Mouse (Mus musculus): Measurements from ENCODE around the gene Gm10428.

Gm10428 gene

DNA sequence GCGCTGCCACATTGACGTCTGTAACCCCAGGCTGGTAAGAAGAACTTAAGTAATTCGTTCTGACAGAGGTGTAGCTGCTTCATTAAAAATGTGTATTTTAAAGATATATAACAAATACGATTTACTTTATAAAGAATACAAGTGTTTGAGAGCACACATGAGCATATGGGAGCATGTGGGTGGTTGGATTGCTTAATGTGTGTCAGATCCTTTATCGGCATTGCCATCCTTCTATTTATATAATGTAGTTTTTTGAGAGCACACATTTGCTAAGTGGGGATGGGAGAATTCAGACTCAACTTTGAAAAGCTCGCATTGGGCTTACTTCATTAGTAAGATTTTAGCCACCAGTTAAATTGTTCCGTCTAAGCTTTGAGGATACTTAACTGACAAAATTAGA, 23.6 kb downstream of the Gm10428 start:
- no peak for DNase-seq (ENCODE audit: low read depth in 1 of 2, low spot score in 2 of 2)

DNA sequence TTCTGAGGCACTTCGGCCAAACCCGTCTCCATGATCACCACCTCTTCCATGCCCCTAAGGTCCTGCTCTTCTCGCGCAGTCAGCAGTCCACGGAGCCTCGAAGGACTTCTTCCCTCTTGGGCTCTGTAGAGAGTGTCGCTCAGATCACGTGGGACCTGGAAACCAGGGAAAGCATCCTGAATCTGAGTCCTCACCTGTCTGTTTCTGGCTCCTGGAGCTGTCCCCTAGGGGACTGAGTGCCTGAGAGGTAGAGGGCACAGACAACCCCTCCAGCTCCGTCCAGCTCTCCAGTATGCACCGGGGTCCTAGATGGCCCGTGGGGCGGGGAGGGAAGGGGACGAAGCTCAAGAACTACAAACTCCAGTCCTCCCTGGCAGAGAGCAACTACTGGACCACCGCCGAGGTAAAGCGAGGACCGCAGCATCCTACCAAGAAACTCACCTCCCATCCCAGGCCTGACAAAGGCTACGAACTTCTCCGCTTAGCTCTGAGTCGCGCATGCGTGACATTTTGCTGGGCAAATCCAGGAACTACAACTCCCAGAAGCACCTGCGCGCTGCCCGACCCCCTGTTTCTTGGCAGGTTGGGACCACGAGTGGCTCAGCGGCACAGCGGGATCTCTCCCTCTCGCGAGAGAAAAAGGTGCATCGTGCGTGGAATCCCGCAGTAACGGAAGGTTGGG, 36.2 kb downstream of the Gm10428 start, which contains the start of gene Zfp286:
Gene Zfp286, minus strand, starts transcription at position 528 of the 682 bp plus-strand sequence.
- peak; percentile 18 to 19 for DNase-seq (ENCODE audit: low read depth in 1 of 2, low spot score in 2 of 2)

DNA sequence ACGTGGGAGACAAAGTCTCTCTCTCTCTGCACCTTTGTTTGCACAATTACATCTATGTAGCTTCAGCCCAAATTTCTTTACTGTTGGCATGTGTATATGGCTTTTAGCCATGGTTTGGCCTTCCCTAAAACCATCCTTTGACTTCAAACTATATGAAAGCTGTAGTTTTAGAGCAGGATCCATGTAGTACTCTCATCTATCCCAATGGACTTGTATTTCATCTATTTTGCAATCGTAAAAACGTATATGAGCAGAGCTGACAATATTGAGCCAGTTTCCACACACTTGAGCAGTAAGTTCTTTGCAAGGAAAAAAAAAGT, 36.7 kb downstream of the Gm10428 start:
- DNase-seq (ENCODE audit: low read depth in 1 of 2, low spot score in 2 of 2): no peak

Measured in monocyte, adult 2 months (primary cell).